Mouse (Mus musculus): ENCODE data around the gene Pou5f1. TPM values are rescaled to one million over a fixed set of nuclear protein-coding genes. Genes with fewer than 3 reads are reported as not detected.

Pou5f1 gene
- total RNA-seq, 1 experiment from 2014 or later, result not detected

DNA sequence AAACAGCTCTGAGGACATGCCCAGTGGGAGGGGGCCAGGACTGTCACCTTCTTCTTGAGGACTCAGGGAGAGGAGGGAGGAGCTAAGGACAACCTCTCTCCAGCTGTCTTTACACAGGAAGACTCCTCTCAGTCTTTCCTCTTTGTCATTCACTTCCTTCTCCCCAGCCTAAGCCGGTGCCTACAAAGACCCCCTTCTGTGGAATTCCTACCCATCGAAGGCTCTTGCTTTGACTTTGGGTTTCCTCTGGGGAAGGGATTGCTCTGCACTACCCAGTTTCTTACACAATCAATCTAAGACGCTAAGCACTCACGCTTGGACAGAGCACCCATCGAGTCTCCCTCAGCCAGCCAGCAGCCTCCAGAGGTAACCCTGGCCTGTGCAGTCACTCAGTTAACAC, 42.8 kb downstream of the Pou5f1 start:
- ATAC-seq (replicated peaks; ENCODE audit: low read depth, poor library complexity, severe bottlenecking), result no peak

DNA sequence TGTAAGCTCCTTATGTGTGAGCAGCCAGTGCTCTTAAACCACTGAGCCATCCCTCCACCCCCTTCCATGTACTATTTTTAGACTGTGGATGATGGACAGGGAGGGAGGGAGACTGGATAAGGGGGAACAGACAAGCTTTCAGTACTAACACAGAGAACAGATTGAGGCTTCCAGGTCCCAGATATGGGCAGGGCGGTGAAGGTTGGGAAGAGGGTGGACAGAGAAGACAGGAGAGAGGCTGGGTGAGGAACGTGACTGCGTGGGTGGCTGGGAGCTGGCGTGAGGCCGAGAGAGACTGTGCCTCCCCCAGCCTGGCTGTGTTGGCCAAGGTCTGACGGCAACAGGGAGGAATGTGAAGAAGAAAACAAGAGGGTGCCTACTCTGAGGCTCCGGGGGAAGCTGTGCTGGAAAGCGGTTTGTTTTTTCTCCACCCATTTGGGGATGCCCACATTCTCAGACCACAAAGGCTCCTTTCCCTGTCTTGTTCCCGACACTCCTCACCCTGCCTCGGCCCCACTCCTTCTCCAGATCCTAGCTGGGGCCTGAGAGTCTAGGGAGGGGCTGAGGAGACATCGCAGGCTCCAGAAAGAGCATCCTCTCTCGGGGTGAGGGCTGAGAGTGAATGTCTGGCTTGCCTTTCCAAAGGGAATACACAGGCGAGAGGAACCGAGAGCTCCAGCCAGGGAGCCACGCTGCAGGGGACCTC, 43.8 kb downstream of the Pou5f1 start:
- no peak for ATAC-seq (replicated peaks; ENCODE audit: low read depth, poor library complexity, severe bottlenecking)

DNA sequence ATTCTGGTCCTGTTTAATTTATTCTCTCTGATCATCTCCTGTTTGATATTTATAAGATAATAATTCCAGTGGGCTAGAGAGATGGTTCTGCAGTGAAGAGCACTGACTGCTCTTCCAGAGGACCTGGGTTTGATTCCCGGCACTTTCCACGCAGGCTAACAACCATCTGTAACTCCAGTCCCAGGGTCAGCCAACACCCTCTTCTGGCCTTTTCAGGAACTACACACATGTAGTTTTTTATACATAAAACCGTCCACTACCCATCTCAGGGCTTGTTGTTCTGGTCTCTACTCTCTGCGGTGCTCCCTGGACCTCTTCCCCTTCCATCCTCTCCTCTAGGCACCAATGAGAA, 44.3 kb downstream of the Pou5f1 start:
- ATAC-seq (replicated peaks; ENCODE audit: low read depth, poor library complexity, severe bottlenecking), result no peak

DNA sequence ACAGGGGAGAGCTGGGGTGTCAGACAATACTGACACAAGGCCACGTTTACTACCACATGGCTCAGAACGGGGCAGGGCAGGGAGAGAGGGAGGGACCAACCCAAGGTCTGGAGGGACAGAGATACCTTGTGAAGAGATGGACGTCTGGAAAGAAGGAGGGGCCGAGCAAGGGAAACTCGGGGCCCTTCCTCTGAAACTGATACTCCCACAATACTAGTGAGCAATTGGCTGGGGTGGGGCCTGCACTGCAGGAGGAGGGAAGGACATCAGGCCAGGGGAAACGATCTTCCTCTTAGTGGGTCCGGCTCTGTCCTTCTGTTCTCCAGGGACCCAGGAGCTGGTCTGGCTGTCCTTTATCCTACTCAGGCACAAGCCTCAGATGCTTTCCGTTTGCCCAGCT, 45.1 kb downstream of the Pou5f1 start:
- ATAC-seq (replicated peaks; ENCODE audit: low read depth, poor library complexity, severe bottlenecking), result no peak

DNA sequence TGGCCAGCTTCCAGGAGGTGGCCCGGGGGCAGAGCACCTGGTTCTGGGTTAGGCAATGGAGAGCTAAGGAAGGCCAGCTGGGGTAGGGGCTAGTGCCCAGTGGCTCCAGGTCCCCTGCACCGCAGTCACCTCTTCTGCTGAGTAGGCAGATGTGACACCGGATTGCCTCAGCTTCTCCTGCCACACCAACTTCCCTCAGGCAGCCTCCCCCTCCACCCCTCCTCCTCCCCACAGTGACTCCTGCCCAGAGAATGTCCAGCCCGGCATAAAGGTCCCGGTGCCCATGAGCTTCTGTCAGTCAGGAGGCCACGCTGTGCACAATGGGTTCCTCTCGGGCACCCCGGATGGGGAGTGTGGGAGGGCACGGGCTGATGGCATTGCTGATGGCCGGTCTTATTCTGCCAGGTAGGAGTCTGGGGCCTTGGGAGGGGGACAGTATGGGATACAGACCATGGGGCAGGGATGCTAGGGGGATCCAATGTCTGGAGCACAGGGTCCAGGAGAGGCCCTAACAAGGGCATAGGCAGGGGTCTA, 46.1 kb downstream of the Pou5f1 start, which contains the start of gene Cdsn:
Cdsn (plus strand) TSS at position 248 of the 534 bp plus-strand sequence.
- no peak for ATAC-seq (replicated peaks; ENCODE audit: low read depth, poor library complexity, severe bottlenecking)

DNA sequence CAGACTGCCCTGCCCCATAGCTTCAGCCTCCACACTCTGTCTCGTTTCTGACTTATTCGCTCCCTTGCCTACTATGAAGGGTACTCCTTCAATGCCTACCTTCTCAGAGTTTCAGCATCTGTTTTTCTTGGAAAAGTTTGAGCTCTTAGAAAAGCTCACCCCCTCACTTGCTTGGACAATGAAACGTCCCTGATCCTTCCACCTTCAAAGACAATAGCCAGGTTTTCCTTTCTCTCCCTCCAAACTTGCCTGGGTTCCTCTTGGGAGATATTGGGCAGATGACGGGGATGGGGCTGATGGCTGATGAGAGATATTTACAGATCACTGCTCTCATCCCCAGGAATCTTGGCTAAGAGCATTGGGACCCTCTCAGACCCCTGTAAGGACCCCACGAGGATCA, 48.5 kb downstream of the Pou5f1 start:
- ATAC-seq (replicated peaks; ENCODE audit: low read depth, poor library complexity, severe bottlenecking), result no peak

DNA sequence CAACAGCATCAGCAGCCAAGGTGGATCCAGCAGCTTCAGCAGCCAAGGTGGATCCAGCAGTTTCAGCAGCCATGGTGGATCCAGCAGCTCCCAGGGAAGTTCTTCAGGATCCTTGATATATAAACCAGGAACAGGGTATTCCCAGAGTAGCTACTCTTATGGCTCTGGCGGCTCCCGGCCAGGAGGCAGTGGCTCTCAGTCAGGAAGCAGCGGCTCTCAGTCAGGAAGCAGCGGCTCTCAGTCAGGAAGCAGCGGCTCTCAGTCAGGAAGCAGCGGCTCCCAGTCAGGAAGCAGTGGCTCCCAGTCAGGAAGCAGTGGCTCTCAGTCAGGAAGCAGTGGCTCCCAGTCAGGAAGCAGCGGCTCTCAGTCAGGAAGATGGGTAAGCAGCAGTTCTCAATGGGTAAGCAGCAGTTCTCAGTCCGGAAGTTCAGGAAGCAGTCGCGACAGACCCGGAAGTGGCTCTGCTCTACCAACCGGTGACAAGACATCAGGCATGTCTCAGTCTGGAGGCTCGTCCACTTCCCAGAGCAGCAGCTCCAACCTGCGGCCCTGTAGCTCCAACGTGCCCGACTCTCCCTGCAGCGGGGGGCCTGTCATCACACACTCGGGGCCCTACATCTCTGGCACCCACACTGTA, 49.1 kb downstream of the Pou5f1 start:
- ATAC-seq (replicated peaks; ENCODE audit: low read depth, poor library complexity, severe bottlenecking), result no peak

DNA sequence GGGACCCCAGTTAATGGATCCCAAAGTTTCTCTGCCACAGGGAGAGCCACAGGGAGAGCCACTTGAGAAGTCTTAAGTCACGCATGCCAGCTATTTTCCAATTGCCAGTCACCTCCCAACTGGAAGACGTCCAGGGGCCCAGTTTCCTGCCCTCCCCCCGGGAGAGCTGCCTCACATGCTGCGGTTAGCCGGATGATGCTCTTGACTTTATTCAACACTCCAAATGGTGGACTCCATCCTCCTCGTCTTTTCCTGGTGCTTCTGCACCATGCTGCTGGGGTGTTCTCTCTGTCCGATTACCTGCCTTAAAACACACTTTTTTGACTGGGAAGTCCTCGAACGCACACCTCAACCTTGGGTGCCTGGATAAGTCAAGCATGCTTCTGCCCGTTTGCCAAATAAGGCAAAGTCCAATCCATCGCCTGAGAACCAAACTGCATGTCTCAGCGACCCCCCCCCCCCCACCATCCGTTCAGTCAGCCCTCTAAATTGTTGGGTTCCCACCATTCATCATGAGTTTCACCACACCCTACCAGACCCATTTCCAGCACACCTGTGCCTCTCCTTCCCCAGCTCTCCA, 50.5 kb downstream of the Pou5f1 start:
- ATAC-seq (replicated peaks; ENCODE audit: low read depth, poor library complexity, severe bottlenecking), result no peak

DNA sequence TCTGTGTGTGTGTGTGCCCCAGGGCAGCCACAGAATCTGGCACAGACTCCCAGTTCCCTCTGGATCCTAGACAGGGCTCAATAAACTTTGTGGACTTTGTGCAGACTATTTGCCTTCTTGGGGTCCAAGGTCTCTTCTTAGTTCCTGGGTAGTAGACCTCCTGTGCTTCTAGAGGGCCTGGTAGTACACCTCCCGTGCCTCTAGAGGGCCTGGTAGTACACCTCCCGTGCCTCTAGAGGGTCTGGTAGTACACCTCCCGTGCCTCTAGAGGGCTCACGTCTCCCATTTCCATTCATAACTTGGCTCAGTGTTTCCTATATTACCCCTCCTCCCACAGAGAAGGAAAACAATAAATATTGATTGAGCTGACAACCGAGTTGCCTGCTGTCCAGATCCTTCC, 51.0 kb downstream of the Pou5f1 start:
- peak; percentile 92 for ATAC-seq (replicated peaks; ENCODE audit: low read depth, poor library complexity, severe bottlenecking)

DNA sequence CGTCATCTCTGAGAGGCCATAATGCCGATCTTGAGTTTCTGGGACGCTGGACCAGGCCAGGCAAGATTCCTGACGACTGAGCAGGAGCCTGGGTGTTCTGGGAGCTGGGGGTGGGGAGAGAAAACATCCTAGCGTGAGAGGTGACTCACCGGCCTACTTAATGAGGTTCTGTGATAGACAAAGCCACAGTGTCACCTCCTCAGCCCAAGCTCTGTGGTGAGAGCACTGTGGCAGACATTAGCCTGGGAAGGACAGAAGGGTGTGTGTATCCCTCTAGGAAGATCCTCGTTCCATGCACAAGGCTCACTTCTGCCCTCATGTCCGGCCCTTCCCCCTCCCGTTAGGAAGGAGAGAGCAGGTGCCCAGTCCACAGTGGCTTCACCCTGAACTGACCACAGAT, 51.5 kb downstream of the Pou5f1 start:
- ATAC-seq (replicated peaks; ENCODE audit: low read depth, poor library complexity, severe bottlenecking), result no peak

DNA sequence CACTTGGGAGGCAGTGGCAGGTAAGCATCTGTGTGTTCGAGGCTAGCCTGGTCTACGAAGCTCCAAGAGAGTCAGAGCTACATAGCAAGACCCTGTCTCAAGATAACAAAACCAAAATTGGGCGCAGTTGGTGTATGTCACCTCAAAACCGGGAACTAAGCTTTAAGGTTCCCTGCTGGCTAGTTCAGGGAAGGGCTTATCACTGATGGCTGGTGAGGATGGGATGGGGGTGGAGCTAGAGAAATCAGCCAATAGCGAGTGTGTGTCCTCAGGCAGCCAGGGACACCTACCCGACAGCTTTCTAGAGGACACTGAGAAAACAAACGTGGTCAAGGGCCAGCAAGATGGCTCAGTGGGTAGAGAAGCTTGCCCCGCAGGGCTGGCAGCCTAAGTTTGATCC, 52.4 kb downstream of the Pou5f1 start:
- no peak for ATAC-seq (replicated peaks; ENCODE audit: low read depth, poor library complexity, severe bottlenecking)

Other genes starting within 250 kb of the Pou5f1 start
- 427 and 466 TPM in 2 replicates for gene H2-D1, start 243.3 kb upstream of the Pou5f1 start, total RNA-seq (2017)
- gene H2-Q1, start 185.6 kb upstream of the Pou5f1 start, total RNA-seq (2017), result 0.05 TPM in 1 of 2 replicates, not detected in the other
- not detected in 2 replicates for gene H2-Q2, start 163.8 kb upstream of the Pou5f1 start, total RNA-seq (2017)
- gene H2-Q4, start 126.4 kb upstream of the Pou5f1 start, total RNA-seq (2017), result 53.3 and 55.3 TPM in 2 replicates
- 78.6 and 82.7 TPM in 2 replicates for gene H2-Q6, start 81.2 kb upstream of the Pou5f1 start, total RNA-seq (2017)
- gene H2-Q7, start 66.9 kb upstream of the Pou5f1 start, total RNA-seq (2017), result 68.1 and 79.8 TPM in 2 replicates
- gene H2-Q10, start 35.9 kb upstream of the Pou5f1 start, total RNA-seq (2017), result 0.37 TPM in 1 of 2 replicates, not detected in the other
- gene Tcf19, start 10.8 kb downstream of the Pou5f1 start, total RNA-seq (2017), result 10.5 and 10.9 TPM in 2 replicates
- gene Cchcr1, start 11.1 kb downstream of the Pou5f1 start, total RNA-seq (2017), result 9.5 and 11.2 TPM in 2 replicates
- not detected in 2 replicates for gene Psors1c2, start 27.2 kb downstream of the Pou5f1 start, total RNA-seq (2017)
- not detected in 2 replicates for gene Cdsn, start 46.1 kb downstream of the Pou5f1 start, total RNA-seq (2017)
- gene 2300002M23Rik, start 61.4 kb downstream of the Pou5f1 start, total RNA-seq (2017), result not detected in 2 replicates
- not detected in 2 replicates for gene Sfta2, start 95.5 kb downstream of the Pou5f1 start, total RNA-seq (2017)
- not detected in 2 replicates for gene Gm9573, start 120.6 kb downstream of the Pou5f1 start, total RNA-seq (2017)
- not detected in 2 replicates for gene Mucl3, start 137.7 kb downstream of the Pou5f1 start, total RNA-seq (2017)
- gene Vars2, start 161.6 kb downstream of the Pou5f1 start, total RNA-seq (2017), result 13.2 and 44.4 TPM in 2 replicates
- gene Gtf2h4, start 167.7 kb downstream of the Pou5f1 start, total RNA-seq (2017), result 16.5 and 23.3 TPM in 2 replicates
- gene Ddr1, start 198.6 kb downstream of the Pou5f1 start, total RNA-seq (2017), result not detected in 2 replicates

All from common myeloid progenitor, adult 5-6 weeks (primary cell).